Mouse (Mus musculus): ENCODE measurements at regions not wholly inside any gene's neighbourhood (a gene's known extent, or its start where the extent isn't known, plus 50 kb on each side); places are given as distances from the start of the nearest gene placed in this dataset.

- in situ Hi-C loops (cut with MboI; ENCODE audit: low pct_ligation_motif_present, low pct_unique_long_range_greater_than_20kb, low sequenced_read_pairs) (no loop called here), dilution Hi-C loops (cut with MboI; ENCODE audit: extremely low pct_ligation_motif_present, extremely low pct_unique_long_range_greater_than_20kb, low sequenced_read_pairs) (no loop called here)
- no peaks in the 10 kb centered on the region for H3K27me3 ChIP-seq (replicated peaks)
- H3K4me2 ChIP-seq (ENCODE audit: insufficient read depth, low read depth, poor library complexity, severe bottlenecking) = no peak overlapping the region
- H3K79me2 ChIP-seq (replicated peaks; ENCODE audit: control insufficient read depth, extremely low read depth, insufficient read depth, poor library complexity, severe bottlenecking) = no peaks in the 10 kb centered on the region
- H3K27ac ChIP-seq (ENCODE audit: insufficient read depth, low read depth) = no peak overlapping the region
- no peaks in the 10 kb centered on the region for H3K36me3 ChIP-seq (replicated peaks in 1 of 2; ENCODE audit: control insufficient read depth in 1 of 2, insufficient read depth in 1 of 2, low read length in 1 of 2)
- H3K9me3 ChIP-seq (replicated peaks; ENCODE audit: low read length) = peaks cover 3% of the 10 kb centered on the region
- TF ChIP-seq ZKSCAN1 (IDR thresholded peaks at IDR 0.05; ENCODE audit: borderline replicate concordance, low read depth, low read length) (no peak), EP300 (IDR thresholded peaks at IDR 0.05; ENCODE audit: low read length) (no peak), CHD2 (IDR thresholded peaks at IDR 0.05; ENCODE audit: low read length) (no peak), ETS1 (conservative IDR thresholded peaks at IDR 0.05; ENCODE audit: low read depth, low read length) (no peak)
- no peak overlapping the region for H3K9ac ChIP-seq (ENCODE audit: insufficient read depth, low read depth)
- H3K4me1 ChIP-seq (ENCODE audit: control insufficient read depth in 1 of 2, insufficient read depth in 2 of 2) = no peaks in the 10 kb centered on the region
- no peak for DNase-seq (ENCODE audit: extremely low read depth)
- H3K4me3 ChIP-seq (replicated peaks in 1 of 3; ENCODE audit: low read depth in 2 of 3, low read length in 2 of 3, poor library complexity in 1 of 3) = no peak overlapping the region
Observed at GRCm38 (mm10) chr10:108111398-108111797, 50.6 kb upstream of the Ppp1r12a start.

- in situ Hi-C loops (cut with MboI; ENCODE audit: low pct_ligation_motif_present, low pct_unique_long_range_greater_than_20kb, low sequenced_read_pairs) = no loop called here
Observed at GRCm38 (mm10) chr10:108110891-108111290, 51.1 kb upstream of the Ppp1r12a start.

GRCm38 (mm10) chr10:108110197-108110596 lies 51.8 kb upstream of the Ppp1r12a start:
- DNase-seq (ENCODE audit: extremely low read depth) = no peak
- dilution Hi-C loops (cut with MboI; ENCODE audit: extremely low pct_ligation_motif_present, extremely low pct_unique_long_range_greater_than_20kb, low sequenced_read_pairs) = no loop called here
- H3K4me1 ChIP-seq (ENCODE audit: control insufficient read depth in 1 of 2, insufficient read depth in 2 of 2) = no peaks in the 10 kb centered on the region
- H3K4me2 ChIP-seq (ENCODE audit: insufficient read depth, low read depth, poor library complexity, severe bottlenecking) = no peak overlapping the region
- no peak overlapping the region for H3K27ac ChIP-seq (ENCODE audit: insufficient read depth, low read depth)
- no peak overlapping the region for H3K4me3 ChIP-seq (replicated peaks in 1 of 3; ENCODE audit: low read depth in 2 of 3, low read length in 2 of 3, poor library complexity in 1 of 3)
- no peak for TF ChIP-seq TCF12 (IDR thresholded peaks at IDR 0.05; ENCODE audit: low read depth, low read length)
- no peak for TF ChIP-seq ETS1 (conservative IDR thresholded peaks at IDR 0.05; ENCODE audit: low read depth, low read length)
- no peak for TF ChIP-seq RCOR1 (conservative IDR thresholded peaks at IDR 0.05; ENCODE audit: low read depth, low read length)
- TF ChIP-seq ELF1 (IDR thresholded peaks at IDR 0.05; ENCODE audit: low read depth, low read length) = no peak
- H3K36me3 ChIP-seq (replicated peaks in 1 of 2; ENCODE audit: control insufficient read depth in 1 of 2, insufficient read depth in 1 of 2, low read length in 1 of 2) = no peaks in the 10 kb centered on the region
- in situ Hi-C loops (cut with MboI; ENCODE audit: low pct_ligation_motif_present, low pct_unique_long_range_greater_than_20kb, low sequenced_read_pairs) = no loop called here
- peaks cover 3% of the 10 kb centered on the region for H3K9me3 ChIP-seq (replicated peaks; ENCODE audit: low read length)
- H3K9ac ChIP-seq (ENCODE audit: insufficient read depth, low read depth) = no peak overlapping the region
- no peaks in the 10 kb centered on the region for H3K79me2 ChIP-seq (replicated peaks; ENCODE audit: control insufficient read depth, extremely low read depth, insufficient read depth, poor library complexity, severe bottlenecking)
- no peaks in the 10 kb centered on the region for H3K27me3 ChIP-seq (replicated peaks)

More at GRCm38 (mm10) chr10:108110891-108111290, 51.1 kb upstream of the Ppp1r12a start:
- peaks cover 3% of the 10 kb centered on the region for H3K9me3 ChIP-seq (replicated peaks; ENCODE audit: low read length)
- no peaks in the 10 kb centered on the region for H3K79me2 ChIP-seq (replicated peaks; ENCODE audit: control insufficient read depth, extremely low read depth, insufficient read depth, poor library complexity, severe bottlenecking)
- no peak overlapping the region for H3K4me2 ChIP-seq (ENCODE audit: insufficient read depth, low read depth, poor library complexity, severe bottlenecking)
- no peak overlapping the region for H3K9ac ChIP-seq (ENCODE audit: insufficient read depth, low read depth)
- TF ChIP-seq CHD1 (IDR thresholded peaks at IDR 0.05; ENCODE audit: low read depth, low read length) (no peak), EP300 (IDR thresholded peaks at IDR 0.05; ENCODE audit: low read length) (no peak), CTCF (conservative IDR thresholded peaks at IDR 0.05 in 1 of 2, IDR thresholded peaks at IDR 0.05 in 1 of 2; ENCODE audit: low read depth in 2 of 2, low read length in 2 of 2) (no peak), SMC3 (IDR thresholded peaks at IDR 0.05; ENCODE audit: low read depth, low read length) (no peak), NRF1 (IDR thresholded peaks at IDR 0.05; ENCODE audit: low read depth, low read length) (no peak), PAX5 (IDR thresholded peaks at IDR 0.05; ENCODE audit: low read length) (no peak), POLR2AphosphoS2 (IDR thresholded peaks at IDR 0.05; ENCODE audit: low read depth, low read length) (no peak), MAFK (IDR thresholded peaks at IDR 0.05; ENCODE audit: insufficient replicate concordance, low read length) (no peak), JUN (IDR thresholded peaks at IDR 0.05; ENCODE audit: insufficient read depth, low read depth, low read length) (no peak), IRF4 (IDR thresholded peaks at IDR 0.05; ENCODE audit: low read depth, low read length) (no peak), KAT2A (IDR thresholded peaks at IDR 0.05; ENCODE audit: insufficient replicate concordance, low read length) (no peak), MXI1 (IDR thresholded peaks at IDR 0.05; ENCODE audit: low read depth, low read length) (no peak), USF2 (conservative IDR thresholded peaks at IDR 0.05; ENCODE audit: low read depth, low read length) (no peak), USF1 (IDR thresholded peaks at IDR 0.05; ENCODE audit: low read depth, low read length) (no peak), E2F4 (IDR thresholded peaks at IDR 0.05; ENCODE audit: insufficient replicate concordance, low read depth, low read length) (no peak), UBTF (IDR thresholded peaks at IDR 0.05; ENCODE audit: low read depth, low read length) (no peak), ZMIZ1 (IDR thresholded peaks at IDR 0.05; ENCODE audit: low read depth, low read length) (no peak), MEF2A (IDR thresholded peaks at IDR 0.05; ENCODE audit: borderline replicate concordance, low read depth, low read length) (no peak), ELF1 (IDR thresholded peaks at IDR 0.05; ENCODE audit: low read depth, low read length) (no peak)
- no peak for DNase-seq (ENCODE audit: extremely low read depth)
- H3K36me3 ChIP-seq (replicated peaks in 1 of 2; ENCODE audit: control insufficient read depth in 1 of 2, insufficient read depth in 1 of 2, low read length in 1 of 2) = no peaks in the 10 kb centered on the region
- no peaks in the 10 kb centered on the region for H3K4me1 ChIP-seq (ENCODE audit: control insufficient read depth in 1 of 2, insufficient read depth in 2 of 2)
- no peak overlapping the region for H3K27ac ChIP-seq (ENCODE audit: insufficient read depth, low read depth)
- no peak overlapping the region for H3K4me3 ChIP-seq (replicated peaks in 1 of 3; ENCODE audit: low read depth in 2 of 3, low read length in 2 of 3, poor library complexity in 1 of 3)
- dilution Hi-C loops (cut with MboI; ENCODE audit: extremely low pct_ligation_motif_present, extremely low pct_unique_long_range_greater_than_20kb, low sequenced_read_pairs) = no loop called here
- H3K27me3 ChIP-seq (replicated peaks) = no peaks in the 10 kb centered on the region
